Mouse (Mus musculus): ENCODE measurements around the gene Flrt2.
"Not testable (repeated sequence)": the region's sequence is repeated elsewhere in the genome, so short reads cannot be mapped to it uniquely, and the experiment has no call there.

The Flrt2 gene

GRCm38 (mm10) chr12:95691961-95692767 is at the start of gene Flrt2:
Gene Flrt2 (plus strand): TSS chr12:95692226.
- peak in 1 of 2 experiments; percentile 13 for DNase-seq

GRCm38 (mm10) chr12:95642226-95642625 is 49.8 kb upstream of the Flrt2 start:
- DNase-seq, result no peak

GRCm38 (mm10) chr12:95647179-95647578 is 44.8 kb upstream of the Flrt2 start:
- DNase-seq, result not testable (repeated sequence)

- no peak for DNase-seq
Measured at GRCm38 (mm10) chr12:95652172-95653156, 39.6 kb upstream of the Flrt2 start.

GRCm38 (mm10) chr12:95656594-95656993 is 35.4 kb upstream of the Flrt2 start:
- no peak for DNase-seq

GRCm38 (mm10) chr12:95667296-95667695 is 24.7 kb upstream of the Flrt2 start:
- DNase-seq, result no peak

- DNase-seq, result no peak
Measured at GRCm38 (mm10) chr12:95675711-95676110, 16.3 kb upstream of the Flrt2 start.

- peak in 1 of 2 experiments; percentile 4 for DNase-seq
Measured at GRCm38 (mm10) chr12:95690819-95691218, 1.2 kb upstream of the Flrt2 start.

GRCm38 (mm10) chr12:95692948-95693650 is 1.1 kb downstream of the Flrt2 start:
- DNase-seq, result peak in 1 of 2 experiments; percentile 3

- peak in 1 of 2 experiments; percentile 10 for DNase-seq
Measured at GRCm38 (mm10) chr12:95693651-95694471, 1.8 kb downstream of the Flrt2 start.

GRCm38 (mm10) chr12:95694507-95694906 is 2.5 kb downstream of the Flrt2 start:
- DNase-seq, result no peak

GRCm38 (mm10) chr12:95694991-95695833 is 3.2 kb downstream of the Flrt2 start:
- peak; percentile 40 to 51 for DNase-seq

GRCm38 (mm10) chr12:95695834-95696521 is 4.0 kb downstream of the Flrt2 start:
- DNase-seq, result no peak

- DNase-seq, result no peak
Measured at GRCm38 (mm10) chr12:95696522-95697025, 4.5 kb downstream of the Flrt2 start.

GRCm38 (mm10) chr12:95698556-95698955 is 6.5 kb downstream of the Flrt2 start:
- no peak for DNase-seq

GRCm38 (mm10) chr12:95700746-95701145 is 8.7 kb downstream of the Flrt2 start:
- DNase-seq, result no peak

- no peak for DNase-seq
Measured at GRCm38 (mm10) chr12:95701580-95701979, 9.6 kb downstream of the Flrt2 start.

GRCm38 (mm10) chr12:95705006-95705405 is 13.0 kb downstream of the Flrt2 start:
- DNase-seq, result no peak

GRCm38 (mm10) chr12:95723265-95723664 is 31.2 kb downstream of the Flrt2 start:
- no peak for DNase-seq

GRCm38 (mm10) chr12:95734075-95734474 is 42.0 kb downstream of the Flrt2 start:
- DNase-seq, result no peak

Measured in lung, adult 18-20 months (tissue).